8 mouse cellular contexts compared by ENCODE assay signal in the genomic region with DNA sequence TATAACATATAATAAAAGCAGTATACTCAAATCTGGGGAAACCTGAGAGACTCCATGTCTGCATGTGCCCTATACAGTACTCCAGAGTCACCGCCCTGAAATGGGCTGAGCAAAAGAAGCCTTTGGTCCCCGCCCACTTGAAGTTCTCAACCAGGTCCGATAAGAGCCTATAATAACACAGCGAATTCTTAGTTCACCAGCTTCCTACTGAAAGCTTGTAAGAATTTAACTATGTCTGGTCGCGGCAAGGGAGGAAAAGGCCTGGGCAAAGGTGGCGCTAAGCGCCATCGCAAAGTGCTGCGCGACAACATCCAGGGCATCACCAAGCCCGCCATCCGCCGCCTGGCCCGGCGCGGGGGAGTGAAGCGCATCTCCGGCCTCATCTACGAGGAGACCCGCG. TPM values are rescaled to one million over a fixed set of nuclear protein-coding genes. Genes with fewer than 3 reads are reported as not detected.
DNase-seq lines count a peak whose midpoint lies in the region; ATAC-seq and TF ChIP-seq lines count a peak whose summit lies in the region.

A gene (plus strand): TSS at position 224 of the 400 bp plus-strand sequence.

- ATAC-seq in granulocyte monocyte progenitor cell, adult 5-6 weeks (replicated peaks; ENCODE audit: poor library complexity, severe bottlenecking): peak; percentile 43
- peak; percentile 71 for ATAC-seq in intestine, postnatal 0 days

- TF ChIP-seq POLR2A in small intestine, adult 2 months (IDR thresholded peaks at IDR 0.05; ENCODE audit: low read depth, low read length): peak; percentile 86

- peak within 1 kb of the TSS; percentile 92 for H3K27ac ChIP-seq in embryonic facial prominence, embryonic 10.5 days (replicated peaks)
- peak within 1 kb of the TSS; percentile 74 for H3K27ac ChIP-seq in intestine, postnatal 0 days (ENCODE audit: low read depth, low read length)
- H3K27ac ChIP-seq in midbrain, embryonic 10.5 days (replicated peaks): peak within 1 kb of the TSS; percentile 92
- H3K27ac ChIP-seq in small intestine, adult 2 months (ENCODE audit: insufficient read depth, low read depth, low read length): peak within 1 kb of the TSS; percentile 82

- H3K36me3 ChIP-seq in embryonic facial prominence, embryonic 10.5 days (replicated peaks): no peaks in the 10 kb centered on the region
- no peaks in the 10 kb centered on the region for H3K36me3 ChIP-seq in intestine, postnatal 0 days (ENCODE audit: control insufficient read depth, insufficient read depth)
- no peaks in the 10 kb centered on the region for H3K36me3 ChIP-seq in midbrain, embryonic 10.5 days
- H3K36me3 ChIP-seq in small intestine, adult 2 months (ENCODE audit: control insufficient read depth, insufficient read depth, low read length): no peaks in the 10 kb centered on the region

- no peaks in the 10 kb centered on the region for H3K9me3 ChIP-seq in embryonic facial prominence, embryonic 10.5 days
- H3K9me3 ChIP-seq in intestine, postnatal 0 days (ENCODE audit: control insufficient read depth): no peaks in the 10 kb centered on the region
- H3K9me3 ChIP-seq in midbrain, embryonic 10.5 days (replicated peaks): no peaks in the 10 kb centered on the region

- peaks cover 27% of the 10 kb centered on the region for H3K4me1 ChIP-seq in embryonic facial prominence, embryonic 10.5 days
- H3K4me1 ChIP-seq in intestine, postnatal 0 days (replicated peaks; ENCODE audit: control insufficient read depth, insufficient read depth, low read length): peaks cover 5% of the 10 kb centered on the region; the same call in 1 of the 2 replicates
- peaks cover 36% of the 10 kb centered on the region for H3K4me1 ChIP-seq in midbrain, embryonic 10.5 days
- H3K4me1 ChIP-seq in small intestine, adult 2 months (ENCODE audit: control insufficient read depth, insufficient read depth, insufficient read length, low read length): peaks cover 9% of the 10 kb centered on the region; the same call in 1 of the 2 replicates

- WGBS in embryonic facial prominence, embryonic 10.5 days: under 1% methylated on average over 17 of the region's 22 CpGs
- WGBS in intestine, postnatal 0 days: under 1% methylated on average over 15 of the region's 22 CpGs
- WGBS in midbrain, embryonic 10.5 days: under 1% methylated on average over 20 of the region's 22 CpGs
- WGBS in small intestine, adult 2 months: under 1% methylated on average over 22 of the region's 22 CpGs

- peak within 1 kb of the TSS; percentile 66 for H3K4me2 ChIP-seq in intestine, postnatal 0 days (replicated peaks; ENCODE audit: low read depth)

- H3K4me3 ChIP-seq in embryonic facial prominence, embryonic 10.5 days: peak within 1 kb of the TSS; percentile 60
- H3K4me3 ChIP-seq in intestine, postnatal 0 days (ENCODE audit: low read depth, low read length): peak within 1 kb of the TSS; percentile 36
- peak within 1 kb of the TSS; percentile 53 for H3K4me3 ChIP-seq in midbrain, embryonic 10.5 days
- H3K4me3 ChIP-seq in small intestine, adult 2 months (ENCODE audit: low read depth, low read length): peak within 1 kb of the TSS; percentile 64

- DNase-seq in 3134 (ENCODE audit: extremely low read depth, insufficient read length, low spot score): peak; percentile 97
- DNase-seq in adrenal gland, postnatal 10 days: peak; percentile 91
- peak; percentile 91 for DNase-seq in embryonic facial prominence, embryonic 10.5 days (ENCODE audit: low spot score)
- DNase-seq in left cerebral cortex, postnatal 36 days (ENCODE audit: low spot score in 2 of 2): peak; percentile 84 to 86
- DNase-seq in midbrain, embryonic 10.5 days (ENCODE audit: low spot score): peak; percentile 89

- 0 out of 2 replicates have a peak within 1 kb of the TSS, but pooled peaks have one; percentile 17 for H3K9ac ChIP-seq in intestine, postnatal 0 days (ENCODE audit: low read depth, low read length)

- TF ChIP-seq CTCF in intestine, postnatal 0 days (IDR thresholded peaks at IDR 0.05; ENCODE audit: low read depth): no peak; the same call in 1 of the 2 replicates
- no peak for TF ChIP-seq CTCF in small intestine, adult 2 months (IDR thresholded peaks at IDR 0.05; ENCODE audit: extremely low read depth, insufficient read length, insufficient replicate concordance, low read depth, low read length)

- no peaks in the 10 kb centered on the region for H3K27me3 ChIP-seq in embryonic facial prominence, embryonic 10.5 days (replicated peaks; ENCODE audit: low read depth, poor library complexity, severe bottlenecking)
- no peaks in the 10 kb centered on the region for H3K27me3 ChIP-seq in intestine, postnatal 0 days (replicated peaks; ENCODE audit: control insufficient read depth, insufficient read depth, low read length)
- H3K27me3 ChIP-seq in midbrain, embryonic 10.5 days (ENCODE audit: low read depth, poor library complexity, severe bottlenecking): no peaks in the 10 kb centered on the region
- H3K27me3 ChIP-seq in small intestine, adult 2 months (ENCODE audit: control insufficient read depth, insufficient read depth, low read length): no peaks in the 10 kb centered on the region

- intact Hi-C loops in left cerebral cortex, postnatal 36 days (cut with DNase I): loop anchor here (5.0 kb wide), 1 partner anchor 1719 kb away; a partner anchor contains a TSS

RNA-seq across cellular contexts. Expression of the gene that starts here (rescaled TPM):
- 100 to 1,000 TPM; 282 to 291 TPM for total RNA-seq in adrenal gland, postnatal 10 days (2021)
- polyA plus RNA-seq in embryonic facial prominence, embryonic 10.5 days (2016; fragmentation: Nextera tagmentation; extraction: Ambion mirVana): 2.8 and 7.1 TPM in 2 replicates
- total RNA-seq in granulocyte monocyte progenitor cell, adult 5-6 weeks (2014; fragmentation: Nextera tagmentation): 70.4 and 87.8 TPM in 2 replicates
- total RNA-seq in granulocyte monocyte progenitor cell, adult 5-6 weeks (2017): 487 and 745 TPM in 2 replicates
- polyA plus RNA-seq in intestine, postnatal 0 days (2015; fragmentation: Nextera tagmentation; extraction: Ambion mirVana): 0.76 and 1.4 TPM in 2 replicates
- total RNA-seq in left cerebral cortex, postnatal 36 days (2021): 10 to 100 TPM; 87.5 to 90.3 TPM
- polyA plus RNA-seq in midbrain, embryonic 10.5 days (2016; fragmentation: Nextera tagmentation; extraction: Ambion mirVana): 4.9 and 6.9 TPM in 2 replicates
- 17.0 and 25.9 TPM in 2 replicates for polyA plus RNA-seq in small intestine, adult 2 months (2012; rRNA removed)

Comparison
In these comparisons a context has a peak if more than half of its experiments do, and no peak if none do; other contexts are left out.
1. Peak in every context shown above with its lines: DNase-seq, ATAC-seq, H3K4me3 ChIP-seq and H3K27ac ChIP-seq.